Mouse (Mus musculus) heart, embryonic 15.5 days (tissue): ENCODE measurements at regions not wholly inside any gene's neighbourhood (a gene's known extent, or its start where the extent isn't known, plus 50 kb on each side); places are given as distances from the start of the nearest gene placed in this dataset.

ENCODE experiments used
- ATAC-seq: fragments of 200-750 bp; cut with Nextera tagmentation; replicated peaks from 2 replicates; pipeline ENCODE4 v1.8.0; 2017; ENCODE audit warnings: low read depth, moderate TSS enrichment; ENCODE audit not compliant: insufficient number of reproducible peaks, insufficient read depth, low FRiP score
- H3K27ac ChIP-seq: fragments of 300-500 bp; sonication (generic); 2 replicates; pipeline ENCODE4 v1.5.1; 2015; ENCODE audit warnings: mild to moderate bottlenecking, inconsistent platforms
- H3K27me3 ChIP-seq: fragments of 300-500 bp; sonication (generic); 2 replicates; pipeline ENCODE4 v1.6.1; 2015; ENCODE audit warnings: inconsistent platforms
- H3K36me3 ChIP-seq: fragments of 300-500 bp; sonication (generic); 2 replicates; pipeline ENCODE4 v1.6.1; 2015; ENCODE audit warnings: mild to moderate bottlenecking, inconsistent platforms
- H3K4me1 ChIP-seq: fragments of 300-500 bp; sonication (generic); replicated peaks from 2 replicates; pipeline ENCODE4 v1.6.1; 2015; ENCODE audit warnings: inconsistent platforms
- H3K4me2 ChIP-seq: fragments of 300-500 bp; sonication (generic); 2 replicates; pipeline ENCODE4 v1.6.1; 2015; ENCODE audit warnings: inconsistent platforms, mild to moderate bottlenecking, moderate library complexity
- H3K4me3 ChIP-seq: fragments of 300-500 bp; sonication (generic); 2 replicates; pipeline ENCODE4 v1.5.1; 2015; ENCODE audit warnings: mild to moderate bottlenecking, inconsistent platforms
- H3K9ac ChIP-seq: fragments of 300-500 bp; sonication (generic); 2 replicates; pipeline ENCODE4 v1.6.1; 2015; ENCODE audit warnings: mild to moderate bottlenecking, inconsistent platforms
- H3K9me3 ChIP-seq: fragments of 300-500 bp; sonication (generic); replicated peaks from 2 replicates; pipeline ENCODE4 v1.6.1; 2016; ENCODE audit warnings: inconsistent platforms
- WGBS: fragments of 180-500 bp; shearing (Covaris S2); methylation state at CpG from one replicate; pipeline ENCODE4 v1.1.7; 2015; ENCODE audit warnings: mixed read lengths; 5-methylcytosine and 5-hydroxymethylcytosine counted together

- Histone ChIP-seq H3K36me3 (no peaks in the 10 kb centered on the region), H3K4me3 (no peak overlapping the region), H3K9ac (no peak overlapping the region), H3K4me1 (no peaks in the 10 kb centered on the region), H3K4me2 (no peak overlapping the region), H3K27me3 (peaks cover 42% of the 10 kb centered on the region), H3K27ac (no peak overlapping the region), H3K9me3 (no peaks in the 10 kb centered on the region)
- WGBS = 64% methylated on average over 6 of the region's 6 CpGs
- no peak for ATAC-seq
Observed at GRCm38 (mm10) chr5:112120766-112121165, 131.6 kb downstream of the Cryba4 start.

DNA sequence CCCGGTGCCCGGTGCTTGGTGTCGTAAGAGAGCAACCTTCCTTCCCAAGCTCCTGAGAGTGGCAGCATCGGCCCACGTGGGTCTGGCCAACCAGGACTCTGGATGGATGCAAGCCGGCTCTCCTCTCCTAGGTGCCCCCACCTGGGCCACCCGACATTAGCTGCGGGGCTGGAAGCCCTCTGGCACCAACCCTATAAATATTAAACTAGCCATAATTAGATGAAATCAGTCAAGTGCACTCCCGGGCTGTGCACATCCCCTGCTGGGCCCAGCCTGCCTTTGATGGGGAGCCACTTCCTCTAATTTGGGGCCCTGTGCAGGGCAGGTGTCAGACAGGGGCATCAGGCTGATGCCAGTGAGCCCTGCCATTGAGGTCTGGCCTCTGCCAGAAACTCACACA lies 130.8 kb downstream of the Cryba4 start:
- Histone ChIP-seq H3K9ac (no peak overlapping the region), H3K27ac (no peak overlapping the region), H3K27me3 (peaks cover 37% of the 10 kb centered on the region), H3K4me1 (no peaks in the 10 kb centered on the region), H3K9me3 (no peaks in the 10 kb centered on the region), H3K4me3 (no peak overlapping the region), H3K36me3 (no peaks in the 10 kb centered on the region), H3K4me2 (no peak overlapping the region)
- 69% methylated on average over 9 of the region's 9 CpGs for WGBS
- ATAC-seq = no peak

DNA sequence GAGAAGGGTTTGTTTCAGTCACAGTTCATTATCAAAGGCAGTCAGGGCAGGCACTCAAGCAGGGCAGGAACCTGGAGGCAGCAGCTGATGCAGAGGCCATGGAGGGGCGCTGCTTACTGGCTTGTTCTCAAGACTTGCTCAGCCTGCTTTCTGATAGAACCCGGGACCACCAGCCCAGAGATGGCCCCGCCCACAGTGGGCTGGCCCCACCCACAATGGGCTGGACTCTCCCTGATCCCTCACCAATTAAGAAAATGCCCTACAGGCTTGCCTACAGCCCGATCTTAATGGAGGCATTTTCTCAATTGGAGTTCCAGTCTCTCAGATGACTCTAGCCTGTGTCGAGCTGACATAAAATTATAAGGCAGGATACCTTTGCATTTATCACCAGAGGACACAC lies 129.7 kb downstream of the Cryba4 start:
- H3K4me2 ChIP-seq = no peak overlapping the region
- H3K9me3 ChIP-seq = no peaks in the 10 kb centered on the region
- 12% methylated on average over 5 of the region's 5 CpGs for WGBS
- no peak overlapping the region for H3K9ac ChIP-seq
- no peak overlapping the region for H3K27ac ChIP-seq
- no peak for ATAC-seq
- peaks cover 37% of the 10 kb centered on the region for H3K27me3 ChIP-seq
- H3K4me3 ChIP-seq = no peak overlapping the region
- no peaks in the 10 kb centered on the region for H3K4me1 ChIP-seq
- no peaks in the 10 kb centered on the region for H3K36me3 ChIP-seq

DNA sequence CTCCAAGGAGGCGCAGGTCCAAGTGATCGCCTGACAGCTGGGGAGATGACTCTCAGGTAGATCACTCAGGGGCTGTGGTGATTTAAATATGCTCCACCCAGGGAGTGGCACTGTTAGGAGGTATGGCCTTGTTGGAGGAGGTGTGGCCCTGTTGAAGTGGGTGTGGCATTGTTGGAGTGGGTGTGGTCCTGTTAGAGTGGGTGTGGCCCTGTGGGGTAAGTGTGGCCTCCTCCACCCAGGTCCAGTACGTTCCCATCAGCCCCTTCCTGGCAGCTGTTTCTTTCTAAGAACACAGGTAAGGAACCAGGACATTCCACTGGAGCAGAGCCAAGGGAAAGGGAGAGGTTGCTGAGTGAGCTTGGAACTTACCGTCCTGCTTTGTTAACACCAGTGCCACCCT lies 125.1 kb downstream of the Cryba4 start:
- H3K4me1 ChIP-seq = no peaks in the 10 kb centered on the region
- no peak overlapping the region for H3K4me2 ChIP-seq
- no peak overlapping the region for H3K9ac ChIP-seq
- peaks cover 16% of the 10 kb centered on the region for H3K27me3 ChIP-seq
- ATAC-seq = no peak
- H3K27ac ChIP-seq = no peak overlapping the region
- H3K4me3 ChIP-seq = no peak overlapping the region
- 60% methylated on average over 4 of the region's 4 CpGs for WGBS
- H3K36me3 ChIP-seq = no peaks in the 10 kb centered on the region
- no peaks in the 10 kb centered on the region for H3K9me3 ChIP-seq

DNA sequence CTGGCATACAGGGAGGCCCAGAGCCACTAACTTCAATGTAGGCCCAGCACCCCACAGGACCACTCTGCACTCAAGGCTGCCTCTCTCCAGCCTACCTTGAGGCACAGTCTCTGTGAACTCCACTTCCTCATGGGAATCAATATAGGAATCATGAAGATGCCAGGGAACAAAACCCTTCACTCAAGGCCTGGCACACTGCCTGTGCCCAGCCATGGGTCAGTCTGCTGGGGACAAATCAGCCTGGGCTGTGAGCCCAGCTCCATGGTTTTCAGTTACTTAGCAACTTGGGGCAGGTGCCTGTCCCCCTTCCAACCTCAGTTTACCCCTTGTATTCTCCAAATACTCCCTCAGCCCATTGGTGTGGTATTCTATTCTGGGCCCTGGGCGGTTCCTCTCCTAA lies 119.6 kb downstream of the Cryba4 start:
- H3K27ac ChIP-seq = no peak overlapping the region
- no peak for ATAC-seq

DNA sequence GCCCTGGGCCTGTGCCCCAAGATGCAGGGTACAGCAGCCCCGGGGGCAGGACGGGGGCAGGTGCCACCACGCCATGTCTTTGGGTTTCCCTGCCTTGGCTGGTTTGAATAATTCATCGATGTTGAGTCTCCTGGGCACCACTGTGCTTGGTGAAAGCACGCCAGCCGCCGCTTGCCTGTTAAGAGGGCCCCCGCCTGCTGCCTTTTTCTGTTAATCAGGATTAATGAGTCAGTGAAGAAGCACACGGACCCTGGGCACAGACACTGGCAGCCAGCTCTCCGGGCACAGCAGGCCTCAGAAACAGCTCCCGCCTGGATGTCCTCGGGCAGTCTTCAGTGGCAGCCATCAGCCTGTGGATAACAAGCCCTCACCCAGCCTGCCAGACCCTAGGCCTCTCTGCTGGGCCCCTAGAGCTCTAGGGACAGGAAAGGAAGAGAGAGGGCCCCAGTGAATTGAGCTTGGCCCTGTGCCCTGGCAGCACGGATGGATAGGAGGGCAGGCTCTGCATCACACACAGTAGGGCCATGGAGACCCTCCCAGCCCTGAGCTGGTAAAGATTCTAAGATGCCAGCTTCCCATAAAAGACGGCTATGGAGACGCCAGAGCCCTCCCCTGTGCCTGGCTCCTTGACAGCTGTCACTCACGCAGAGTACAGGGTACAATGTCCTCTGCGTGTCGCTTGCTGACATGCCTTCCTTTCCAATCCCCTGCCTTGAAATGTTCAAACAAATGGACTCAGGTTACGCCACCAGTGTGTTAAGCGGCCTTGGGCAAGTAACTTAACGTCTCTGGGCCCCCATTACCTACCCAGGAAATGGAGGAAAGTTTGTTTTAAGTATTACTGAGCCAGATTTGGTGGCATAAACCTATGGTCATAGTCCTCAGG lies 118.4 kb downstream of the Cryba4 start:
- Histone ChIP-seq H3K27ac (no peak overlapping the region), H3K9ac (no peak overlapping the region), H3K9me3 (no peaks in the 10 kb centered on the region), H3K4me3 (no peak overlapping the region), H3K4me2 (no peak overlapping the region), H3K36me3 (no peaks in the 10 kb centered on the region), H3K27me3 (peaks cover 5% of the 10 kb centered on the region), H3K4me1 (no peaks in the 10 kb centered on the region; the same call in 1 of the 2 replicates)
- no peak for ATAC-seq
- WGBS = 76% methylated on average over 21 of the region's 21 CpGs

More for the DNA sequence above, 119.6 kb downstream of the Cryba4 start:
- WGBS = 90% methylated on average over 1 of the region's 1 CpGs
- H3K36me3 ChIP-seq = no peaks in the 10 kb centered on the region
- H3K4me1 ChIP-seq = no peaks in the 10 kb centered on the region; the same call in 1 of the 2 replicates
- no peak overlapping the region for H3K4me2 ChIP-seq
- peaks cover 5% of the 10 kb centered on the region for H3K27me3 ChIP-seq
- no peak overlapping the region for H3K4me3 ChIP-seq
- H3K9ac ChIP-seq = no peak overlapping the region
- no peaks in the 10 kb centered on the region for H3K9me3 ChIP-seq

DNA sequence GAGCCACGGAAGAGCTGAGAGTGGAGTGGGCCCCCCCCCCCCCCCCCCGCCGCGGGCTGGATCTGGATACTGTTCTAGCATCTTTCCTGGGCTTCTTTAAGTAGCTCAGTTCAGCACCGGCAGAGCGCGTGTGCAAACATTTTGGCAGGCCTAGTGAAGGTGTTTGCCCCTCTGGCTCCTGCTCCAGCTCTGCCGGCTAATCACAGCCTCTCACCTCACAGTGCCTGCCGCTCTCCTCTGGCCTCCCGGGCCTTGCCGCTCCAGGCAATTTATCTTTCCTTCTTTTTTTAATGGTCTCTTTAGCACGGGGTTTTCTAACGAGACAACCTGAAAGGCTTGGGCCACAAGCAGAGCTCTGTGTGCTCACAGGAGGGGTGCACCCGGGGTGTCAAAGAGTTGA lies 115.7 kb downstream of the Cryba4 start:
- WGBS = 28% methylated on average over 10 of the region's 14 CpGs
- Histone ChIP-seq H3K4me1 (no peaks in the 10 kb centered on the region; the same call in 1 of the 2 replicates), H3K9me3 (no peaks in the 10 kb centered on the region), H3K27ac (no peak overlapping the region), H3K9ac (no peak overlapping the region), H3K36me3 (no peaks in the 10 kb centered on the region), H3K4me2 (no peak overlapping the region), H3K27me3 (peaks cover 7% of the 10 kb centered on the region), H3K4me3 (no peak overlapping the region)
- no peak for ATAC-seq

DNA sequence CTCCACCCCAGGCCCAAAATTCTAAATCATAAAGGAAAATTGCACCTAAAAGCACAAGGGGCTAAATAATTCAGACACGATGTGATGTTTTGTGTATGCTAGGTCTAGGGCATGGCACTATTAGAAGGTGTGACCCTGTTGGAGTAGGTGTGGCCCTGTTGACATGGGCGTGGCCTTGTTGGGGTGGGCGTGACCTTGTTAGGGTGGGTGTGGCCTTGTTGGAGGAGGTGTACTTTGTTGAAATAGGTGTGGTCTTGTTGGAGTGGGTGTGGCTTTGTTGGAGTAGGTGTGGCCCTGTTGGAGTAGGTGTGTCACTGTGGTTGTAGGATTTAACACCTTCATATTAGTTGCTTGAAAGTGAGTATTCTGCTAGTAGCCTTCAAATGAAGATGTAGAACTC lies 114.1 kb downstream of the Cryba4 start:
- Histone ChIP-seq H3K9ac (no peak overlapping the region), H3K4me2 (no peak overlapping the region), H3K4me1 (no peaks in the 10 kb centered on the region; the same call in 1 of the 2 replicates), H3K27me3 (peaks cover 11% of the 10 kb centered on the region), H3K4me3 (no peak overlapping the region), H3K36me3 (no peaks in the 10 kb centered on the region), H3K27ac (no peak overlapping the region), H3K9me3 (no peaks in the 10 kb centered on the region)
- ATAC-seq = no peak
- WGBS = 73% methylated on average over 3 of the region's 3 CpGs

DNA sequence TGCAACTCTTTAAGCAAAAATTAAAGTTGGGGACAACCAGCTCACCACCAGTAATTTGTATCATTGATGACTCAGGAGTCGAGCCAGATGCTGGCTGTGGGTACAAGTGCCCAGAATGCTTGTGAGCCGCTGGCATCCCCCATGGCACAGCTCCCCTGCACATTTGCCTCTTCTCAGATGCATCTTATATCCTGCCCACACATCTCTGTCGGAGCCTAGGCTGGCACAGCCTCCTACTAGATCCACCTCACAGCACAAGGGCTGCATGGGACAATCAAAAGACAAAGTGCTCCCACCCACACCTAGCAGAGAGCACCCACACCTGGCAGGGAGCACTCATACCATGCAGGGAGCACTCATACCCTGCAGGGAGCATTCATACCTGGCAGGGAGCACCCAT lies 109.6 kb downstream of the Cryba4 start:
- ATAC-seq = no peak
- no peak overlapping the region for H3K9ac ChIP-seq
- no peak overlapping the region for H3K4me3 ChIP-seq
- H3K9me3 ChIP-seq = no peaks in the 10 kb centered on the region
- H3K27me3 ChIP-seq = peaks cover 9% of the 10 kb centered on the region; the same call in 1 of the 2 replicates
- H3K36me3 ChIP-seq = no peaks in the 10 kb centered on the region
- WGBS = 75% methylated on average over 3 of the region's 3 CpGs
- no peak overlapping the region for H3K4me2 ChIP-seq
- no peak overlapping the region for H3K27ac ChIP-seq
- no peaks in the 10 kb centered on the region for H3K4me1 ChIP-seq

- WGBS = 77% methylated on average over 16 of the region's 16 CpGs
- no peak for ATAC-seq
- no peaks in the 10 kb centered on the region for H3K9me3 ChIP-seq
- H3K27me3 ChIP-seq = peaks cover 9% of the 10 kb centered on the region; the same call in 1 of the 2 replicates
- H3K4me3 ChIP-seq = no peak overlapping the region
- H3K4me1 ChIP-seq = no peaks in the 10 kb centered on the region
- H3K9ac ChIP-seq = no peak overlapping the region
- H3K36me3 ChIP-seq = no peaks in the 10 kb centered on the region
- no peak overlapping the region for H3K27ac ChIP-seq
- H3K4me2 ChIP-seq = no peak overlapping the region
Observed at GRCm38 (mm10) chr5:112143993-112144621, 108.2 kb downstream of the Cryba4 start.

- H3K27me3 ChIP-seq = peaks cover 46% of the 10 kb centered on the region
- WGBS = 1% methylated on average over 32 of the region's 39 CpGs
- peak overlapping the region; percentile 72 for H3K4me2 ChIP-seq
- no peaks in the 10 kb centered on the region for H3K9me3 ChIP-seq
- peak; percentile 58; the same call in 1 of the 2 replicates for ATAC-seq
- H3K4me1 ChIP-seq = peaks cover 4% of the 10 kb centered on the region; the same call in 1 of the 2 replicates
- H3K9ac ChIP-seq = peak overlapping the region; percentile 41; the same call in 1 of the 2 replicates
- peak overlapping the region; percentile 46 for H3K4me3 ChIP-seq
- no peak overlapping the region for H3K27ac ChIP-seq
- H3K36me3 ChIP-seq = no peaks in the 10 kb centered on the region
Observed at GRCm38 (mm10) chr5:112153675-112154085, 98.6 kb downstream of the Cryba4 start.
